Mouse (Mus musculus) hindbrain, embryonic 16.5 days (tissue): ENCODE measurements around the gene Actg1. TPM values are rescaled to one million over a fixed set of nuclear protein-coding genes. Genes with fewer than 3 reads are reported as not detected.
A peak's percentile ranks its signal among the peaks of the same experiment; 100 is the strongest.

Source experiments
- ATAC-seq: fragments of 200-750 bp; cut with Nextera tagmentation; 2 replicates; pipeline ENCODE4 v1.8.0; 2017; ENCODE audit warnings: moderate TSS enrichment, moderate library complexity
- H3K27ac ChIP-seq: fragments of 300-500 bp; sonication (generic); 2 replicates; pipeline ENCODE4 v1.5.1; 2014; ENCODE audit warnings: low read depth, mild to moderate bottlenecking, control low read depth, low read length, moderate library complexity
- H3K27me3 ChIP-seq: fragments of 300-500 bp; sonication (generic); replicated peaks from 2 replicates; pipeline ENCODE4 v1.6.1; 2014; ENCODE audit warnings: low read length; ENCODE audit not compliant: control insufficient read depth, insufficient read depth
- H3K36me3 ChIP-seq: fragments of 300-500 bp; sonication (generic); 2 replicates; pipeline ENCODE4 v1.6.1; 2014; ENCODE audit warnings: mild to moderate bottlenecking, low read length, moderate library complexity, mixed read lengths; ENCODE audit not compliant: control insufficient read depth, insufficient read depth
- H3K4me1 ChIP-seq: fragments of 300-500 bp; sonication (generic); 2 replicates; pipeline ENCODE4 v1.6.1; 2014; ENCODE audit warnings: low read depth, low read length; ENCODE audit not compliant: control insufficient read depth, insufficient read depth
- H3K4me2 ChIP-seq: fragments of 300-500 bp; sonication (generic); 2 replicates; pipeline ENCODE4 v1.6.1; 2014; ENCODE audit warnings: mild to moderate bottlenecking, low read length, control low read depth, moderate library complexity
- H3K4me3 ChIP-seq: fragments of 300-500 bp; sonication (generic); 2 replicates; pipeline ENCODE4 v1.5.1; 2014; ENCODE audit warnings: mild to moderate bottlenecking, low read length, control low read depth, moderate library complexity
- H3K9ac ChIP-seq: fragments of 300-500 bp; sonication (generic); 2 replicates; pipeline ENCODE4 v1.6.1; 2014; ENCODE audit warnings: low read depth, mild to moderate bottlenecking, control low read depth, low read length, moderate library complexity
- H3K9me3 ChIP-seq: fragments of 300-500 bp; sonication (generic); 2 replicates; pipeline ENCODE4 v1.6.1; 2014; ENCODE audit warnings: mild to moderate bottlenecking, low read length, moderate library complexity; ENCODE audit not compliant: control insufficient read depth
- WGBS: fragments of 180-500 bp; shearing (Covaris S2); extraction: QIAGEN DNeasy Blood & Tissue Kit; methylation state at CpG from one replicate; pipeline ENCODE4 v1.1.7; 2014; 5-methylcytosine and 5-hydroxymethylcytosine counted together
- polyA plus RNA-seq: library from polyadenylated mRNA; unstranded; fragments of >200 nt; fragmentation: Nextera tagmentation; extraction: Ambion mirVana; gene quantifications from 2 replicates; pipeline ENCODE4 v1.2.1, GENCODE M21; 2015

Gene Actg1
- polyA plus RNA-seq, 1 experiment from 2014 or later: 4,199 TPM

- H3K27me3 ChIP-seq: no peaks in the 10 kb centered on the region
- H3K4me3 ChIP-seq: no peak overlapping the region
- no peak overlapping the region for H3K9ac ChIP-seq
- 73% methylated on average over 5 of the region's 5 CpGs for WGBS
- H3K36me3 ChIP-seq: peaks cover 5% of the 10 kb centered on the region; the same call in 1 of the 2 replicates
- peak overlapping the region; percentile 56 for H3K27ac ChIP-seq
- peak overlapping the region; percentile 97 for H3K4me2 ChIP-seq
- ATAC-seq: no peak
- H3K9me3 ChIP-seq: no peaks in the 10 kb centered on the region
- peaks cover 15% of the 10 kb centered on the region for H3K4me1 ChIP-seq
Observed at GRCm38 (mm10) chr11:120343519-120344309, 4.6 kb downstream of the Actg1 start.

- no peak for ATAC-seq
- no peak overlapping the region for H3K4me2 ChIP-seq
- WGBS: 95% methylated on average over 5 of the region's 5 CpGs
- no peak overlapping the region for H3K4me3 ChIP-seq
- peaks cover 5% of the 10 kb centered on the region; the same call in 1 of the 2 replicates for H3K36me3 ChIP-seq
- no peak overlapping the region for H3K27ac ChIP-seq
- H3K9ac ChIP-seq: no peak overlapping the region
- H3K9me3 ChIP-seq: no peaks in the 10 kb centered on the region
- H3K4me1 ChIP-seq: peaks cover 15% of the 10 kb centered on the region
- H3K27me3 ChIP-seq: no peaks in the 10 kb centered on the region
Observed at GRCm38 (mm10) chr11:120342656-120343160, 5.6 kb downstream of the Actg1 start.

- H3K9ac ChIP-seq: no peak overlapping the region
- no peak overlapping the region for H3K4me3 ChIP-seq
- H3K27ac ChIP-seq: no peak overlapping the region
- WGBS: 95% methylated on average over 4 of the region's 4 CpGs
- peaks cover 15% of the 10 kb centered on the region for H3K4me1 ChIP-seq
- no peak for ATAC-seq
- H3K36me3 ChIP-seq: peaks cover 5% of the 10 kb centered on the region; the same call in 1 of the 2 replicates
- H3K27me3 ChIP-seq: no peaks in the 10 kb centered on the region
- no peak overlapping the region for H3K4me2 ChIP-seq
- H3K9me3 ChIP-seq: no peaks in the 10 kb centered on the region
Observed at GRCm38 (mm10) chr11:120341661-120342060, 6.7 kb downstream of the Actg1 start.

GRCm38 (mm10) chr11:120339978-120340513 lies 8.3 kb downstream of the Actg1 start:
- Histone ChIP-seq H3K36me3 (peaks cover under 1% of the 10 kb centered on the region; the same call in 1 of the 2 replicates), H3K4me3 (no peak overlapping the region), H3K4me2 (no peak overlapping the region), H3K27ac (no peak overlapping the region), H3K4me1 (peaks cover 11% of the 10 kb centered on the region), H3K9ac (no peak overlapping the region), H3K27me3 (no peaks in the 10 kb centered on the region), H3K9me3 (no peaks in the 10 kb centered on the region)
- ATAC-seq: no peak
- WGBS: 91% methylated on average over 10 of the region's 10 CpGs

- Histone ChIP-seq H3K4me2 (no peak overlapping the region), H3K27me3 (no peaks in the 10 kb centered on the region), H3K9me3 (no peaks in the 10 kb centered on the region), H3K4me1 (peaks cover 4% of the 10 kb centered on the region), H3K4me3 (no peak overlapping the region), H3K9ac (no peak overlapping the region), H3K27ac (no peak overlapping the region), H3K36me3 (no peaks in the 10 kb centered on the region)
- WGBS: 75% methylated on average over 3 of the region's 3 CpGs
- ATAC-seq: no peak
Observed at GRCm38 (mm10) chr11:120338786-120339185, 9.6 kb downstream of the Actg1 start.

- Histone ChIP-seq H3K9ac (no peak overlapping the region), H3K36me3 (no peaks in the 10 kb centered on the region), H3K4me3 (no peak overlapping the region), H3K4me2 (no peak overlapping the region), H3K27ac (no peak overlapping the region), H3K27me3 (no peaks in the 10 kb centered on the region), H3K9me3 (no peaks in the 10 kb centered on the region), H3K4me1 (no peaks in the 10 kb centered on the region)
- no peak for ATAC-seq
- 54% methylated on average over 2 of the region's 2 CpGs for WGBS
Observed at GRCm38 (mm10) chr11:120337447-120337846, 10.9 kb downstream of the Actg1 start.

- Histone ChIP-seq H3K4me2 (no peak overlapping the region), H3K9ac (no peak overlapping the region), H3K36me3 (no peaks in the 10 kb centered on the region), H3K9me3 (no peaks in the 10 kb centered on the region), H3K4me3 (no peak overlapping the region), H3K4me1 (no peaks in the 10 kb centered on the region), H3K27me3 (no peaks in the 10 kb centered on the region), H3K27ac (no peak overlapping the region)
- WGBS: 81% methylated on average over 6 of the region's 6 CpGs
- ATAC-seq: no peak
Observed at GRCm38 (mm10) chr11:120335431-120336021, 12.8 kb downstream of the Actg1 start.

GRCm38 (mm10) chr11:120320156-120320555 lies 28.2 kb downstream of the Actg1 start:
- Histone ChIP-seq H3K9me3 (no peaks in the 10 kb centered on the region), H3K4me3 (no peak overlapping the region), H3K9ac (no peak overlapping the region), H3K27me3 (no peaks in the 10 kb centered on the region), H3K27ac (no peak overlapping the region), H3K4me2 (no peak overlapping the region), H3K36me3 (no peaks in the 10 kb centered on the region), H3K4me1 (peaks cover 15% of the 10 kb centered on the region)
- WGBS: 92% methylated on average over 10 of the region's 10 CpGs
- no peak for ATAC-seq

GRCm38 (mm10) chr11:120319310-120319709 lies 29.0 kb downstream of the Actg1 start:
- Histone ChIP-seq H3K27ac (no peak overlapping the region), H3K36me3 (no peaks in the 10 kb centered on the region), H3K4me1 (peaks cover 21% of the 10 kb centered on the region), H3K9me3 (no peaks in the 10 kb centered on the region), H3K4me2 (no peak overlapping the region), H3K4me3 (no peak overlapping the region), H3K9ac (no peak overlapping the region), H3K27me3 (no peaks in the 10 kb centered on the region)
- WGBS: 89% methylated on average over 5 of the region's 5 CpGs
- ATAC-seq: no peak
